ENCODE assay signal across 13 mouse cellular contexts in the genomic region with DNA sequence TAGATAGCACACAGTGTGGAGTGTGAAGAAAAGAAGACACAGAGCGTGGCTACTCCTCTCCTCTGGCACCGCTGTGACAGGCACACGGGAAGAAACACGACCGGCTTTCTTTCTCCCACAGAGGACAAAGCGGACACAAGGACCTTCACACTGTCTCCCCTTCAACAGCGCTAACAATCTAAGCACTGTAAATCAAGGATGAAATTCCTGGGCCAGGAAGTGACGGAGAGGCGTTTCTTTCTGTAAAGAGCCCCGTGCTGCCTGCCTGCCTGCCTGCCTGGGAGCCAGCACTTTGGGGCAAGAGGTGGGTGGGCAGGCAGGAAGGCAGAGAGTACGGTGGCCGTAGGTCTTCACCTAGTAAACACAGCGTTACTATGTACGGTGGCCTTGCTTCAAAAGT. TPM values are rescaled to one million over a fixed set of nuclear protein-coding genes. Genes with fewer than 3 reads are reported as not detected.
DNase-seq lines count a peak whose midpoint lies in the region; ATAC-seq and TF ChIP-seq lines count a peak whose summit lies in the region.
"Had no signal": no experiment of that assay in that cellular context is flagged by ENCODE, and none has a peak within 500 bp of the region (broad histone marks: within the 10 kb centered on the region; RNA-seq: fewer than 3 reads in every experiment).

No protein-coding gene starts in this region.

- peaks cover 30% of the 10 kb centered on the region for H3K4me1 ChIP-seq in heart, embryonic 11.5 days (ENCODE audit: control insufficient read depth, insufficient read depth, low read length)
- peaks cover 26% of the 10 kb centered on the region for H3K4me1 ChIP-seq in kidney, postnatal 0 days (replicated peaks; ENCODE audit: insufficient read depth, low read length)
- peaks cover 5% of the 10 kb centered on the region; the same call in 1 of the 2 replicates for H3K4me1 ChIP-seq in embryonic facial prominence, embryonic 11.5 days (ENCODE audit: control insufficient read depth, insufficient read depth, low read length)
- H3K4me1 ChIP-seq in limb, embryonic 13.5 days, result peaks cover 59% of the 10 kb centered on the region

- H3K36me3 ChIP-seq in heart, embryonic 11.5 days (ENCODE audit: control insufficient read depth, insufficient read depth, low read length), result no peaks in the 10 kb centered on the region
- no peaks in the 10 kb centered on the region for H3K36me3 ChIP-seq in kidney, postnatal 0 days (ENCODE audit: insufficient read depth, low read length)
- no peaks in the 10 kb centered on the region for H3K36me3 ChIP-seq in embryonic facial prominence, embryonic 11.5 days (replicated peaks; ENCODE audit: control insufficient read depth, insufficient read depth, low read depth, low read length)
- H3K36me3 ChIP-seq in limb, embryonic 13.5 days, result no peaks in the 10 kb centered on the region

- H3K9me3 ChIP-seq in heart, embryonic 11.5 days (replicated peaks; ENCODE audit: control insufficient read depth, low read length), result no peaks in the 10 kb centered on the region
- H3K9me3 ChIP-seq in kidney, postnatal 0 days (replicated peaks; ENCODE audit: low read length), result no peaks in the 10 kb centered on the region
- no peaks in the 10 kb centered on the region for H3K9me3 ChIP-seq in embryonic facial prominence, embryonic 11.5 days (replicated peaks; ENCODE audit: control insufficient read depth, low read length)
- H3K9me3 ChIP-seq in limb, embryonic 13.5 days, result no peaks in the 10 kb centered on the region

- H3K27ac ChIP-seq in heart, embryonic 11.5 days (ENCODE audit: low read depth, low read length), result peak overlapping the region; percentile 60
- peak overlapping the region; percentile 19; the same call in 1 of the 2 replicates for H3K27ac ChIP-seq in kidney, postnatal 0 days
- H3K27ac ChIP-seq in embryonic facial prominence, embryonic 11.5 days (replicated peaks; ENCODE audit: low read depth, low read length), result no peak overlapping the region
- no peak overlapping the region for H3K27ac ChIP-seq in limb, embryonic 13.5 days
- H3K27ac ChIP-seq: heart, adult 2 months had no signal

- TF ChIP-seq CTCF in kidney, postnatal 0 days (IDR thresholded peaks at IDR 0.05; ENCODE audit: low read depth), result no peak

- H3K4me2 ChIP-seq in heart, embryonic 11.5 days, result peak overlapping the region; percentile 55
- H3K4me2 ChIP-seq in kidney, postnatal 0 days (ENCODE audit: low read length), result peak overlapping the region; percentile 21; the same call in 1 of the 2 replicates
- no peak overlapping the region; the same call in 1 of the 2 replicates for H3K4me2 ChIP-seq in embryonic facial prominence, embryonic 11.5 days (ENCODE audit: low read depth, low read length)
- 0 out of 2 replicates have a peak overlapping the region, but pooled peaks have one; percentile 15 for H3K4me2 ChIP-seq in limb, embryonic 13.5 days (replicated peaks)

- peak overlapping the region; percentile 64 for H3K9ac ChIP-seq in heart, embryonic 11.5 days (ENCODE audit: low read depth, low read length)
- H3K9ac ChIP-seq in kidney, postnatal 0 days (ENCODE audit: low read depth, low read length), result 0 out of 2 replicates have a peak overlapping the region, but pooled peaks have one; percentile 19
- H3K9ac ChIP-seq in embryonic facial prominence, embryonic 11.5 days (replicated peaks; ENCODE audit: low read length), result 0 out of 2 replicates have a peak overlapping the region, but pooled peaks have one; percentile 19
- no peak overlapping the region for H3K9ac ChIP-seq in limb, embryonic 13.5 days

- ATAC-seq in heart, embryonic 11.5 days (replicated peaks; ENCODE audit: insufficient number of reproducible peaks, low FRiP score, low TSS enrichment), result no peak
- ATAC-seq in kidney, postnatal 0 days (replicated peaks; ENCODE audit: low FRiP score, low read depth), result no peak
- ATAC-seq in embryonic facial prominence, embryonic 11.5 days (replicated peaks; ENCODE audit: insufficient number of reproducible peaks, low FRiP score, low TSS enrichment, low read depth), result no peak
- ATAC-seq in limb, embryonic 13.5 days (ENCODE audit: low FRiP score, low read depth), result no peak
- no peak for ATAC-seq in granulocyte monocyte progenitor cell, adult 5-6 weeks (replicated peaks; ENCODE audit: poor library complexity, severe bottlenecking)

- no peak for DNase-seq in heart, postnatal 4 days
- peak; percentile 78 for DNase-seq in kidney, postnatal 0 days (ENCODE audit: low spot score)
- DNase-seq in kidney, postnatal 25 days, result no peak
- no peak for DNase-seq in embryonic facial prominence, embryonic 11.5 days (ENCODE audit: low spot score)
- DNase-seq in urinary bladder, adult 18-20 months (ENCODE audit: low spot score in 2 of 2), result no peak
- DNase-seq: adrenal gland, adult 2 months; cerebellum, postnatal 36 days; heart, adult 2 months; lung, adult 18-20 months; thymus, adult 18-20 months had no signal

- 32% methylated on average over 14 of the region's 14 CpGs for WGBS in heart, embryonic 11.5 days (ENCODE audit: insufficient replicate concordance)
- 14% methylated on average over 14 of the region's 14 CpGs for WGBS in kidney, postnatal 0 days
- WGBS in embryonic facial prominence, embryonic 11.5 days, result 45% methylated on average over 14 of the region's 14 CpGs
- WGBS in limb, embryonic 13.5 days, result 40% methylated on average over 14 of the region's 14 CpGs

- peak overlapping the region; percentile 24 for H3K4me3 ChIP-seq in heart, embryonic 11.5 days (ENCODE audit: low read depth, low read length)
- no peak overlapping the region for H3K4me3 ChIP-seq in kidney, postnatal 0 days (replicated peaks; ENCODE audit: low read depth, low read length)
- H3K4me3 ChIP-seq in embryonic facial prominence, embryonic 11.5 days (ENCODE audit: low read depth, low read length), result no peak overlapping the region
- H3K4me3 ChIP-seq in limb, embryonic 13.5 days, result no peak overlapping the region
- H3K4me3 ChIP-seq: heart, adult 2 months had no signal

- H3K27me3 ChIP-seq in heart, embryonic 11.5 days (ENCODE audit: control insufficient read depth, insufficient read depth, low read length), result no peaks in the 10 kb centered on the region
- H3K27me3 ChIP-seq in kidney, postnatal 0 days (ENCODE audit: insufficient read depth, low read length), result no peaks in the 10 kb centered on the region
- no peaks in the 10 kb centered on the region for H3K27me3 ChIP-seq in embryonic facial prominence, embryonic 11.5 days (ENCODE audit: control insufficient read depth, insufficient read depth, low read length)
- H3K27me3 ChIP-seq in limb, embryonic 13.5 days, result 0 out of 2 replicates have a peak, but pooled peaks cover 8% of the 10 kb centered on the region

RNA-seq across cellular contexts. Expression of a gene that starts 42.2 kb away (rescaled TPM):
- polyA plus RNA-seq in heart, embryonic 11.5 days (2014; fragmentation: Nextera tagmentation; extraction: Ambion mirVana), result 33.5 and 37.2 TPM in 2 replicates
- 10 to 100 TPM; 26.5 to 30.2 TPM for total RNA-seq in heart, postnatal 4 days (2021)
- 55.6 and 61.6 TPM in 2 replicates for polyA plus RNA-seq in kidney, postnatal 0 days (2015; fragmentation: Nextera tagmentation; extraction: Ambion mirVana)
- polyA plus RNA-seq in embryonic facial prominence, embryonic 11.5 days (2014; fragmentation: Nextera tagmentation; extraction: Ambion mirVana), result 29.0 and 33.1 TPM in 2 replicates
- 51.1 and 54.3 TPM in 2 replicates for polyA plus RNA-seq in limb, embryonic 13.5 days (2015; fragmentation: Nextera tagmentation; extraction: Ambion mirVana)
- 12.0 and 19.9 TPM in 2 replicates for total RNA-seq in granulocyte monocyte progenitor cell, adult 5-6 weeks (2014; fragmentation: Nextera tagmentation)
- 12.5 and 13.6 TPM in 2 replicates for total RNA-seq in granulocyte monocyte progenitor cell, adult 5-6 weeks (2017)

RNA-seq across cellular contexts. Expression of a gene that starts 46.5 kb away (rescaled TPM):
- polyA plus RNA-seq in heart, embryonic 11.5 days (2014; fragmentation: Nextera tagmentation; extraction: Ambion mirVana), result 34.2 and 35.9 TPM in 2 replicates
- total RNA-seq in heart, postnatal 4 days (2021), result 10 to 100 TPM; 30.5 to 33.9 TPM
- polyA plus RNA-seq in kidney, postnatal 0 days (2015; fragmentation: Nextera tagmentation; extraction: Ambion mirVana), result 30.3 and 32.9 TPM in 2 replicates
- polyA plus RNA-seq in embryonic facial prominence, embryonic 11.5 days (2014; fragmentation: Nextera tagmentation; extraction: Ambion mirVana), result 24.7 and 27.2 TPM in 2 replicates
- 31.7 and 33.8 TPM in 2 replicates for polyA plus RNA-seq in limb, embryonic 13.5 days (2015; fragmentation: Nextera tagmentation; extraction: Ambion mirVana)
- total RNA-seq in granulocyte monocyte progenitor cell, adult 5-6 weeks (2014; fragmentation: Nextera tagmentation), result 20.7 and 24.6 TPM in 2 replicates
- 20.3 and 26.8 TPM in 2 replicates for total RNA-seq in granulocyte monocyte progenitor cell, adult 5-6 weeks (2017)

Comparison
In these comparisons a context has a peak if more than half of its experiments do, and no peak if none do; other contexts are left out.
1. H3K27ac ChIP-seq: peak in heart, embryonic 11.5 days (single experiment) and kidney, postnatal 0 days (single experiment); none in embryonic facial prominence, embryonic 11.5 days (single experiment) and limb, embryonic 13.5 days (single experiment).